Mouse (Mus musculus): ENCODE data around the gene Lat2. TPM values are rescaled to one million over a fixed set of nuclear protein-coding genes. Genes with fewer than 3 reads are reported as not detected.
A peak's percentile ranks its signal among the peaks of the same experiment; 100 is the strongest.

Lat2 gene
- total and polyA plus RNA-seq, 3 experiments, result 1.9 to 6.3 (median 2.8) TPM

GRCm38 (mm10) chr5:134571730-134572507 is 42.9 kb downstream of the Lat2 start:
- peak; percentile 80 for DNase-seq

- no peak for DNase-seq
Measured at GRCm38 (mm10) chr5:134568964-134569491, 45.8 kb downstream of the Lat2 start.

- no peak for DNase-seq
Measured at GRCm38 (mm10) chr5:134568030-134568429, 46.8 kb downstream of the Lat2 start.

- DNase-seq, result no peak
Measured at GRCm38 (mm10) chr5:134567445-134567844, 47.4 kb downstream of the Lat2 start.

- DNase-seq, result no peak
Measured at GRCm38 (mm10) chr5:134565696-134566095, 49.1 kb downstream of the Lat2 start.

GRCm38 (mm10) chr5:134564272-134564671 is 50.6 kb downstream of the Lat2 start:
- DNase-seq, result no peak

- no peak for DNase-seq
Measured at GRCm38 (mm10) chr5:134560450-134561171, 54.2 kb downstream of the Lat2 start.

- DNase-seq, result no peak
Measured at GRCm38 (mm10) chr5:134560071-134560449, 54.8 kb downstream of the Lat2 start, which contains the start of gene Syna. Gene Syna, minus strand, starts transcription at chr5:134560171.

- peak; percentile 91 for DNase-seq
Measured at GRCm38 (mm10) chr5:134555463-134556164, 59.2 kb downstream of the Lat2 start.

- DNase-seq, result peak; percentile 86
Measured at GRCm38 (mm10) chr5:134553951-134554546, 60.8 kb downstream of the Lat2 start.

GRCm38 (mm10) chr5:134552110-134552972 is 62.5 kb downstream of the Lat2 start, which contains the start of gene Clip2:
Gene Clip2, minus strand, starts transcription at chr5:134552434.
- DNase-seq, result peak; percentile 100

GRCm38 (mm10) chr5:134551233-134552109 is 63.4 kb downstream of the Lat2 start:
- DNase-seq, result peak; percentile 53

GRCm38 (mm10) chr5:134550836-134551232 is 64.0 kb downstream of the Lat2 start:
- DNase-seq, result no peak

Small RNAs within 50 kb of the gene (microRNA-seq; reads per million reads assigned to microRNA genes)
- gene Mir7228, result 0 reads per million in 2 experiments

Other genes starting within 250 kb of the Lat2 start
- 10 to 100 TPM; 51.6 to 66.0 TPM for gene Gtf2ird1, start 158.3 kb downstream of the Lat2 start, total RNA-seq (2021)
- 21.2 and 21.3 TPM in 2 replicates for gene Gtf2ird1, start 158.3 kb downstream of the Lat2 start, polyA plus RNA-seq (2012; rRNA removed)
- gene Clip2, start 62.6 kb downstream of the Lat2 start, total RNA-seq (2021), result 10 to 100 TPM; 13.3 to 21.5 TPM
- gene Clip2, start 62.6 kb downstream of the Lat2 start, polyA plus RNA-seq (2012; rRNA removed), result 15.1 and 16.8 TPM in 2 replicates
- gene Syna, start 54.9 kb downstream of the Lat2 start, total RNA-seq (2021), result not detected
- gene Syna, start 54.9 kb downstream of the Lat2 start, polyA plus RNA-seq (2012; rRNA removed), result 0.04 TPM in 1 of 2 replicates, not detected in the other
- 10 to 100 TPM; 40.0 to 48.4 TPM for gene Rfc2, start 33.7 kb downstream of the Lat2 start, total RNA-seq (2021)
- 25.2 and 29.5 TPM in 2 replicates for gene Rfc2, start 33.7 kb downstream of the Lat2 start, polyA plus RNA-seq (2012; rRNA removed)
- gene Eif4h, start 24.5 kb upstream of the Lat2 start, total RNA-seq (2021), result 100 to 1,000 TPM; 243 to 252 TPM
- gene Eif4h, start 24.5 kb upstream of the Lat2 start, polyA plus RNA-seq (2012; rRNA removed), result 186 and 212 TPM in 2 replicates
- 10 to 100 TPM; 20.6 to 22.1 TPM for gene Limk1, start 73.6 kb upstream of the Lat2 start, total RNA-seq (2021)
- 36.5 and 38.4 TPM in 2 replicates for gene Limk1, start 73.6 kb upstream of the Lat2 start, polyA plus RNA-seq (2012; rRNA removed)
- 10 to 100 TPM; 11.8 to 26.9 TPM for gene Eln, start 132.3 kb upstream of the Lat2 start, total RNA-seq (2021)
- gene Eln, start 132.3 kb upstream of the Lat2 start, polyA plus RNA-seq (2012; rRNA removed), result 21.8 and 30.7 TPM in 2 replicates